Mouse (Mus musculus) thymus, postnatal 25 days (tissue): Measurements from ENCODE around the gene Nudt2.

Experiments used
- DNase-seq: peaks from one replicate; pipeline ENCODE4 v3.0.0; 2022

Gene Nudt2

DNA sequence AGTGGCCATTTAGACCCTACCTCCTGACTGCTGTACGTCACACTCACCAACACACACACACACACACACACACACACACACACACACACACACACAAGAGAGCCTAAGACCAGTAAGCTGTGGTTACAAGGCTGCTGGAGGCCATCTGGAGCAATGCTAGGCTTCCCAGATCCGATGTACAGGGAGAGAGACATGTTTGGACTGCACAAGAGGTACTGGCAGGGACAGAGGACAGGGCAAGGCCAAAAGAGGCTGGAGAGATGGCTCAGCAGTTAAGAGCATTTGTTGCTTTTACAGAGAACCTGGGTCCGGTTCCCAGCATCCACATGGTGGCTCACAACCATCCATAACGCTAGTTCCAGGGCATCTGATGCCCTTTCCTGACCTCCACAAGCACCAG lies 30.1 kb downstream of the Nudt2 start:
- no peak for DNase-seq

DNA sequence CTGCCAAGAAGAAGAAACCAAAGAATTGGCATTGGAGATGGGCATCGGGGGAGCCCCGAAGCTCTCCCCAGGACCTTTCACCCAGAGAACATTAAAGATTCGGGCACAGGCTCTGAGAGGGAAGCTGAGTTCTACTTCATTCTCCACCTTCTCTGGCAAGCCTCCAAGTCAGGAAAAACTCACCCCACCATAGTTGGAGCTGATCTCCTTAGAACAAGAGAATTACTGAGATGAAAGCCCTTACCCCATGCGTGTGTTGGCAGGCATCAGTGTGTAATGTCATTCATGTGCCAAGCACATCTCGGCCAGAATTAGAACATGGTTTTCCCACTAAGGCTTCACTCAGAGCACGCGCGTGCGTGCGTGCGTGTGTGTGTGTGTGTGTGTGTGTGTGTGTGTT lies 30.9 kb downstream of the Nudt2 start:
- DNase-seq: no peak

DNA sequence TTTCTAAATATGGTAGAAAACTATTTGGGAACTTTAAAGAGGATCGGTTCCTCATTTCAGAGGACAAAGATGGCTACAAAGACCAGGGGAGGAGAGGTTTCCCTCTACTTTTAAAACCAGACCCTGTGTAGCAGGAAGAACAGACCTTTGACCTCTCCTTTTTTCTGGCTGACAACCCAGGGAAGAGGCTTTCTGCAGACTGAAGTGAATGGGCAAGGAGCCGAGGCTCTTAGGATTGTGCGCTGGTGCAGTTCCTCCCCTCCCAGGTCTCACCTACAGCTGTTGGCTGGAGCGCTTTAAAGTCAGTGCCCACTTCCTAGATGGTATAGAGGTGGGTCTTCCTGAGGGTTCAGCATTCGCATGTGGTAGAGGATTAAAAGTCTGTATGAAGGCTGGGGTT lies 32.1 kb downstream of the Nudt2 start:
- DNase-seq: no peak

DNA sequence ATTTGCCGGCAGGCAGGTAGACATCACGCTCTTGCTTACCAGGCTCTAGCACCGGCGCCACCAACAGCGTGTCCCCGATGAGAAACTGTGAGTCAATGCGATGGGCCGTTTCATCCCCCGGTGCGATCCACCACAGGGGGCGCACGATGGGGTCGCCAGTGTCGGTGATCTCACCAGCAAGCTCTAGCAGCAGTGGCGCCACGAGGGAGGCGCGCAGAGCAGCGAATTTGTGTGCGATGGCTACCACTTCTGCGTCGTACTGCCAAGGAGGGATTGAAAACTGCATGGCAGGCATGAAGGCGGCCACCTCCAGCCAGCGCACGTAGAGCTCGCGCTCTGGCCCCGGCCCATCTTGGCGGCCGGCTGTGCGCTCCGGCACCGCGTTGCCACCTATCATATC lies 32.6 kb downstream of the Nudt2 start:
- peak; percentile 51 for DNase-seq

DNA sequence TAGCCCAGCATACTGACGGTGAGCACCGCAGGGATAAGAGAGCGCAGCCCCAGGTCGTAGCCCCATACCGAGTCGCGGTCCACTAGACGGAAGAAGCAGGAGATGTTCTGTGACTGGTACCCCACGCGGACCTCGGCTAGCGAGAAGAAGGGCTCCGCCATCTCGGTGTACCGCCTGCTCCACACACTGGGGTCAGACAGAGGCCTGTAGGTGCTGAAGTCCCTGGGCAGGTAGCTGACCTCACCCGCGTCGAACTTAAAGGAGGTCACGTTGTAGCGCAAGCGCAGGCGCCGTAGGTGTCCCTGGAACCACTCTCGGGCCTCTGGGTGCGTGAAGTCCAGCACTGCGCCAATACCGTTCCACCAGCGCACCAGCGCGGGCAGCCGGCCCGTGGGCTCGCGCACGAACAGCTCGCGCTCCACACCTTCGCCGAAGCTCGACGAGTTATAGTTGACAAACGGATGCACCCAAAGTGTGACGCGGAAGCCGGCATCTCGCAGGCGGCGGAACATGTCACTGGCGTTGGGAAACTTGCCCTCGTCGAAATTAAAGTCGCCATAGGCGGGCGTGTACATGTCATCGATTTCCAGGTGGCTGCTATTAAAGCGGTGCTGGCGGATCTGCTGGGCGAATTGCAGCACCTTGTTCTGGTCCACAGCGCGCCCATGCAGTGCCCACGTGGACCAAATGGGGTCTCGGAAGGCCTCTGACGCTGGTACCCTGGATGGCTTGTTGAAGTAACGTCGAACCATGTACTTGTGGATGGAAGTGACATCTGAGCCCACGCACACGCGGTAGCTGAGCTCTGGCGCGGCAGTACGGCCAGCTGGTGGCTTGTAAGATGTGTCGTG lies 33.3 kb downstream of the Nudt2 start:
- no peak for DNase-seq

DNA sequence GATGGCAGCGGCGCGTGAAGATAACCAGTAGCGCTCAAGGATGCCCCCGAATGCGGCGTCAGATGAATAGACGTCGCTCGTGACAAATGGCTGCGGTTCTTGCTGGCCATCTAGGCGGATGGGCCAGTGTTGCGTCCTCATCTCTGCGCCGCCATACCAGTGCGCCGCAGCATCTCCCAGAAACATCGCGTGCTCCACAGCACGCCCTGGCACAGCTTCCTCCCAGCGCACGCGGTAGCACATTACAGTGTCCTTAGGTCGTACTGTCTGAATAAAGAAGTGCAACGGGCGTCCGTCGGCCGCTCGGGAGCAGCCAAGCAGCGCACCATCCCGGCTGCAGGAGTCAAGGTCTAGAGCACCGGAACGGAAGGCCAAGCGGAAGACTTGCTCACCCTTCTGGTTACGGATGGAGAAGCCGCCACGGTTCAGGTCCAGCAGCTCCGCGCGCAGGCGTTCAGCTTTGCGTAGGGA lies 34.0 kb downstream of the Nudt2 start:
- DNase-seq: no peak

DNA sequence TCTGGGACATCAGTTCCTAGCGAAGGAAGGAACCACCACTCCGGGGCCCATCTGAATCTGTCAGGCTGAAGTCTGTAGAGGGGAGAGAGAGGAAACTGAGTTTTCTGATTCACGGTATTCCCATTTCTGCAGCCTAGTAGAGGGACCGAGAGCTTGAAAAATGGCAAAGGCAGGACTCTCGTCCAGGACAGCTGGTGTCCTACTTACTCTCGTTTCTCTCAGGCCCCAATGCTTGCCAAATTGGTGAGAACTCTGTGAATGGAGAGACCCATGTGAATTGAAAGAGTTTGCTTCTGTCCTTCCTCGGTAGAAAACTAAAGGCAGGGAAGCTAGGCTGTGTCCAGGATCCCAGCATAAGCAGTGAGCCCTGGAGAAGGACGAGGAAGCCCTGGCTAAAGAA lies 34.7 kb downstream of the Nudt2 start:
- no peak for DNase-seq

DNA sequence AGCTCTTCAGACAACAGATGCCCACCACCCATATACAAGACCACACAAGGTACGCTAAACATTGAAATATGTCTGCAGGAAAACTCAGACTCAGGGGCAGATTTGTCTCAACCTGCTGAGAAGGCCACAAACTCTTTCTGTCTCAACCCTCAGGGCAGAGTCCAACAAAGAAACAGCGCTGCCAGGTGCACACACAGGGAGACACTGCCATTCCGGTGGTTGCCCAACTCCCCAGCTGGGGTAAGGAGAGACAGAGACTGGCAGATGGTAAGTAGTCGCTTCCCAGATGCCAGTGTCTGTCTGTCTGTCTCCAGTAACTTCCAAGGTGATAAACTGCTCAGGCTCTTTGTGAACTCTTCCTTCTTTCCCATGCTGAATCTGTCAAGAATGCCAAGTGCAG lies 35.8 kb downstream of the Nudt2 start:
- DNase-seq: no peak

DNA sequence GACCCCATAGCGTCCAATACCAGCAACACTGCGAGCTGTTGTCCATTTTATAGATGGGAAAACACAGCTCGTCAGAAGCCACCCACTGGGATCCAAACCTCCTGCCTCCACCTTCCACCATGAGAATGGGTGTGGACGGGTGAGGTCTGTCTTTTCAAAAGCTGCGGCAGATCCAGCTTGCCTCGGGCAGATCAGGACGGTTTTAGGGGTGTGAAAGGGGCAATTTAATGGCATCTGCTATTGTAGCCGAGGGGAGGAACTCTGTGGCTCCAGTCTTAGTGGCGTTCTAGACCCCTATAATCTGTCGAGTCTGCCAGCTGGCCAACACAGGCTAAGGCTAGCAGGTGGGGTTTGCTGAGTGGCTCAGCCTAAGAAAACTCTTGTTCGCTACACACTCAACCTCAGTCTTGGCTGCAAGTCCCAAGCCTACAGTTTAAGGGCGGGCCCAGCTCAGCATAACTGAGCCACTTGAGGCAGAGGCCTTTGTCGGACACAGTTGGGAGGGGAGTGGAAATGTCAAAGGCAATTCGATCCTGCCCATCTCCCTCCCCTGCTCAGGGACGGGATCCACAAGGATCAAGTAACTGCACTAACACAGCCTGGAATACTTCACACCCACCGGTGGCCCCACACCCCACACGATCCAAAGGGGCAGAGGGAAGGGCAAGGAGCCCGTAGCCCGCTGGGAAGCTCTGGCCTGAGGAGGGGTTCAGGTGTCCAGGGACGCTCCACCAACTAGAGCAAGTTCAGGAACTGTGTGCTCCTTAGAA lies 37.4 kb downstream of the Nudt2 start:
- DNase-seq: no peak

DNA sequence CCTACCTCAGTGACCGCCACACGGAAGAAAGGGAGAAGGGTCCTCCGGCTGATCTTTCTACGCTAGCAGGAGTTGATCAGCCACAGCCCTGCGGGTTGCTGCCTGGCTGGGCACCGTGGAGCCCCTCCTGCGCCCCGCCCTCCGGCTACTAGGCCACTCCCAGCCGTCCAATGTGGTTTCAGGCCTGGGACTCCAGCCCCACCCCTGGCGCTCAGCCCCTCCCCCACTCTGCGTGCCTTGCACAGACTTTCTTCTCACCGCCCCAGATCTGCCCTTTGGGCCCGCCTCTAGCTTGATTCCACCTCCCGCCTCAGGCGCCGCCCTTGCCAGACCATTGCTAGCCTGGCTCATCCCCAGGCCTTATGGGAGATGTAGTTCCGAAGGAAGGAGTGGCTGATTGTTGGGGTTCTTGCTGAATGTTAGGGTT lies 38.0 kb downstream of the Nudt2 start, which contains the start of gene AI464131:
AI464131 (minus strand) TSS at position 91 of the 427 bp plus-strand sequence.
- peak; percentile 60 for DNase-seq

DNA sequence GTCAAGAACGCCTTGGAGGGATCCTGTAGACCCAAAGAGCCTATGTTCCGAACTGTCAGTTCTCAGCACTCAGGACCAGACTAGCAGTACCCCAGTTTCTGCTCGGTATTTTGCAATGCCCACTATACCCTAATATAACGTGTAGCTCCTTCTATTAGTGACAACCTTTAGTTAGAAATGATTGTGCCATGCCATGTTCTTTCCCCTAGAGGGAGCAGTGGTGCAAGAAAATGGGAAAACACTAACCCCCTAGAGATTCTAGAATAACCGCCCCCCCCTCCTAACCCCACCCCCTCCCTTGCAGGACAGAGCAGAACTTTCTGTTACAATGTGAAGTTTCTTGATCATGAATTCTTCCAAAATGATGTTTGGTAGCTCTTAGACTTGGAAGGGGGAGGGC lies 39.4 kb downstream of the Nudt2 start:
- DNase-seq: no peak

DNA sequence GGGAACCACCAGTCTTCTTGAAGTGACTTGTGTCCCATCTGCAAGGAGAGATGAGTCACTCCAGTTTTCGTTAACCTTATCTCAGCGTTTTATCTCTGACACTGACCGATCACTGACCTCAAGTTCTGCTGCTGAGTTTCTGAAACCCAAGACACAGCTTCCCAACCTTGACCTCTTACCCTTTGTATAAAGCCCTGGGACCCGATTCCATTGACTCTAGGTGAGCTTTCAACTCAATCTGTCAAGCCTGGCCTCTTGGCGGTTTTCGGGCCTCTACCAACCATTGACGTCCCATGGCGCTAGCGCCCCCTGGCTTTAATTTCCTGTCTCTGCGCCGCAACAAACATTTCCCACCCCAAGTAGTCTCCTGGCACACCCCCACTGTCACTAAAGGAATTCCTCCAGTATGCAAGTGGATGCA lies 40.2 kb downstream of the Nudt2 start:
- DNase-seq: no peak

DNA sequence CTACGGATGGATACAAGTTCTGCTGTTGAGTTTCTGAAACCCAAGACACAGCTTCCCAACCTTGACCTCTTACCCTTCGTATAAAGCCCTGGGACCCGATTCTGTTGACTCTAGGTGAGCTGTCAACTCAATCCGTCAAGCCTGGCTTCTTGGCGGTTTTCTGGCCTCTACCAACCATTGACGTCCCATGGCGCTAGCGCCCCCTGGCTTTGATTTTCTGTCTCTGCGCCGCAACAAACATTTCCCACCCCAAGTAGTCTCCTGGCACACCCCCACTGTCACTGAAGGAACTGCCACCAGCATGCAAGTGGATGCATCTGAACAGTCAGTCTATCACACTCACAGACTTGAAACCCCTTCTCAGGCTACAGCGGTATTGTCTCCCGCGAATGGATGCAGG lies 41.2 kb downstream of the Nudt2 start:
- DNase-seq: peak; percentile 40

DNA sequence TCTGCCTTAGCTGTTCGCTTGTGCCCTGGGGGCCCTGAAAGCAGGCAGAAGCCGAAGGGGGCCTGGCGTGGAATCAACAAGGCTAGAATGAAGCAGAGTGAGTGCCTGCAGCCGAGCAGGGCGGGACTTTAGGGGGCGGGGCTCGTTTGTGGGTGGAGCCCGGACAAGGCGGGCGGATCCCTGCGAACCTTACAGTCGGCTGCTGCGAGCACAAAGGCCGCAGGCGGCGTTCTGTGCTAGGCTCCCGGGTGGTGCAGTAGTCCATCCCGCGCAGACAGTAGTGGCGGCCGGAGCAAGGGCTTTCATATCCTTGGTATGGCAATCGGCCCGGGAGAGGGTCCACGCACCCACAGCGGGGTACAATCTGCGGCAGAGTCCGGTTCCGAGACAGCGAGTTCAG lies 42.0 kb downstream of the Nudt2 start:
- peak; percentile 71 for DNase-seq

DNA sequence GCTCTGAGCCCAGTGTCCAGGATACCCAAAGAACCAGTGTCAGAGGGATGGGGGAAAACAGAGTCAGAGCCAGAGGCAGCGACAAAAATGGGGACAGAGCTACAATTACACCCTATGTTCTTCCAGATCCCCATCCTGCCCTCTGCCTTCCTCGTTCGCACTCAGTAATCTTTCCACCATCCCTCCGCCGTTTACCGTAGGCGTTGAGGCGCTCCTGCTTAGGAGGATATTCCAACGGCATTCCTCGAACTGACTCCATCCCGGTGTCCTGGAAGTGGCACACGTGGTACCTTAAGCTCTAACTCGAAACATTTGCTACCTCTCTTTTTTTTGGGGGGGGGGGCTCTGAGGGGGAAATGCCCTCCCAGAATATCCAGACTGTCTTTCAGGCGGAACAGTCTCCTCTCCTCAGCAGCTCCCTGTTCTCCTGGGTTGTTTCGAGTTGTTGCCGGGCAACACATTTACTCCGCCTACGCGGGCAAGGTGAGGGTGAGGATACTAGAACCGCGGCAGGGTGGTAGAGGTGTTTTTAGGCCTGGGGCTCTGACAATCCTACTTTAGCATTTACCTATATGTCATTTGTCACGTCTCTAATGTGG lies 42.5 kb downstream of the Nudt2 start:
- no peak for DNase-seq

DNA sequence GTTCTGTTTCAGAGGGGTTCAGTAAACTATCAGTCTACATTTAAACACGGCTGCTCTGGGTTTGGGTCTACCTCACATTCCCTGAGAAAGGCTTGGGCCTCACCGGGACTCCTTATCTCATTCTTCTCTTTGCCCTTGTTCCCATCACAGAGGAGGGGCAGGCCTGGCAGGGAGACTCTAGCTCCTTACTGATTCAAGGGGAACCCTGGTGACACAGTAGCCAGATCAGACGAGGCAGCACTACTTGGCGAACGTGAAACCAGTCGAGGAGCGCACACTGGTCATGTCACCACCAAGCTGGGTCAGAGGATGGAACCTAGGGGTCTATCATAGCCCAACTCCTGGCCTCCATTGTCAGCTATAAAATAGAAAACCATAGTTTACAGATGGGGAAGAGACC lies 43.0 kb downstream of the Nudt2 start:
- no peak for DNase-seq

DNA sequence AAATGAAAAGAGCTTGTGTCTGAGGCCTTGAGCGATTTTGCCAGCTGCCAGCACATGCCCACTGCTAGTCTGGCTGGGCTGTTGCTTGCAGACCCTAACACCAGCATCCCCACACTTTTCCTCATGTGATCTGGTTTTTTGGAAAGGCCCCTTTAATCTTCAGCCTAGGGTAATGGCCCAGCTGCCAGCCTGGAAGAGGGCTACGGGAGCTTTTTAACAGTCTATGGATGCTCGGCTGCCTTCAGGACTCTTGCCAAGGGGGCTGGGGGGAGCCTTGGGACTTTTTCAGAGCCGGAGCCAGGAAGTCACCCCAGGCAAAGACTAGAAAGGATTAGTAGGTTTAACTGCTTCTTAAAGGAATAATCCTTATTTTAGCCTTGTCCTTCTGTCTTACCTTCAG lies 48.4 kb downstream of the Nudt2 start:
- no peak for DNase-seq

DNA sequence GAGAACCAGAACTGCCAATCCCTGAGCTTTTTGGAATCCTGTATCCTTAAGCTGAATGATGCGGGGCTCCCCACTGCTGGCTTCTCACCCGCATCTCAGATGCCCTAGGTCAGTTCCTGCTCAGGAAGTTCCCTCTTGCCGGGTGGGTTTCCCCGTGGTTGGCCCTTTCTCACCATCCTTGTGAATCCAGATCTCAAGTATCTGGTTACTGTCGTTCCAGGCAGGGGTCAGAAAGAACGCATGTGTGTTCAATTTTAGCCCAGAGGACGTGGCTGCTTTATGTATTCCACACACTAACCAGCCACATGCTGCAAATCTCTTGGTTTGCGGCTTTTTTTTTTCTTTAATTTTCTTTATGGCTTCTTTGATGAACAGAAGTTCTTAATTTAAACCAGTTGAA lies 48.8 kb downstream of the Nudt2 start:
- DNase-seq: no peak

DNA sequence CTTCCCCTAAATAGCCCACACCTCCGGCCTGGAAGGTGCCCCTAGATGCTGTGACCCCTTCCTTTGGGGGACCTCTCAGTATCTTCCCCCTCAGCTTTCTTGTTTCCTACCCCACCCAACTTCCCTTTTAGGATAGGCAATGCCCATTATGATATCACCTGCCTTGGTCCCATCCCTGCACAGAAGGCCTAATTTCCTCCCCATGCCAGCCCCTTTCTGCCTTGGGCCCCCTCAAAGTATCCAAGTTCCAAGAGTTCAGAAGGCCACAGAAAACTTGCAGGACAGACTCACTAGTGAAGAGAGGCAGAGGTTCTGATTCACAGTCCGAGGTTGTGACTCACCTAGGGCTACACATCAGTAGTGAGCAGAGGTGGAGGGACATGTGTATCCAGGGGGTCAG lies 52.3 kb downstream of the Nudt2 start, which contains the start of gene 1110017D15Rik:
1110017D15Rik (minus strand) TSS at position 101 of the 400 bp plus-strand sequence.
- no peak for DNase-seq

DNA sequence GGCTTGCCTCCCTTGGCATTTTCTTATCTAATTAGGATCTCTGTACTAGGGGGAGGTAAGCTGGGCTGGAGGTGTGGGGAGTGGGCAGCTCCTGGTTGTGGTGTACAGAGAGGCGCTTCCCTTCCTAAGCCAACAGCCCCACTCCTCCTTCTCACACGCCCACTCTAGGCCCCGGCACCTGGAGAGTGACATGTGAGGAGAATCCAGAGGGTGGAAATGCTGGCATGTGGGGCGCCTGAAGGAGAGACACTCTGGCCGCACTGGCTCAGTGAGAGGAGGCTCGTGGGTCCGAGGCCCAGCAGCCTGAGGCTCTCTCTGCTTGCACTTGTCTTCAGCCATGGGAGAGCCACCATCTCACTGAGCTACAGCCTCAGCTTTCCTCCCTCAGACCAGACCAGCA lies 53.4 kb downstream of the Nudt2 start:
- no peak for DNase-seq

DNA sequence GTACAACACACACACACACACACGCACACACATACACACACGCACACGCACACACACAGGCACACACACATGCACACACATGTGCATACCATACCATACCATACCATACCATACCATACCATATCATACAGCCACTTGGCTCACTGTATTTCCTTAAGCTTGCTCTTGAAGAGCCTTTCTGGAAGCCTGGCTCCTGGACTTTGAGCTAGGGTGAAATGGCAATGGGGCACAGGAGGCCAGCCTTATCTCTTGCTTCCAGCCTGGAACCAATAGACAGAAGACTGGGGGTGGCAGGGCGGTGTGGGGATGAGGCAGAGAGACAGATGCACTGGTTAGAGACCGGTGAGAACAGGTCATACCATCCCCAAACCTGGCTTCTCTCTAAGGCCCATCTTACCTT lies 54.2 kb downstream of the Nudt2 start:
- DNase-seq: no peak

DNA sequence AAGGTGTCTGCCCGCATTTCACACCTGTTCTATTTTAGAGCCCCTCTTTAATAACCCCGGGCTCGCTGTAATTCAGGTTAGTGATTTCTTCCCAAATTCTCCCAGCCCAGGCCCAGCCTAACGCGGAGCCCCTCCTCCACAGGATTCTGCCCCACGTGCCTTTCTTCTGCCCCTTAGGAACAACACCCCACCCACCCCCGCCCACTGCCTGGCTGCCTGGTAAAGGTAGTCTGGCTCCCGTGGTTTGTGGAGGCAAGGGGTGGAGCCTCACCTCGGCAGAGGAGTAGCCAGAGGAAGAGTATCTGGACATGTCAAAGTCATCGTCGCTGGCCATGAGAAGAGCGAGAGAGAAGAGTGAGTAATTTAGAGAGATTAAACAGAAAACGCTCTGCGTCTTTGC lies 55.7 kb downstream of the Nudt2 start:
- no peak for DNase-seq

DNA sequence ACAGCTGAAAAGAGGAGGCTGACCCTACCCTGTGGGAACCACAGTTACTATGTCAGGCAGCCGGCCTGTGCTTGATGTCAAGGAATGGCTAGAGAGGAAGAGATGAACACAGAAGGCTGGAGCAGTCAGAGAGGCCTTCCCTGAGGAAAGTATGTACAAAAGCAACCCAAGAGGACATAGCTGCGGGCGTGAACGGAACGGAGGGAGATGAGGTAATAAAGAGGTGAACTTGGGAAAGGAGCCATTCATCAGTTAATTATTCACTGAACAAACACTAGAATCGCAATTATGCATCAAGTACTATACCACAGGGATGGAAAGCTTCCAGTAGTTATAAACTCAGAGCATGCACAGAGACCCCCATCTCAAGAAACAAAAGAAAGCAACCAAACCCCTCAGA lies 57.2 kb downstream of the Nudt2 start:
- no peak for DNase-seq

DNA sequence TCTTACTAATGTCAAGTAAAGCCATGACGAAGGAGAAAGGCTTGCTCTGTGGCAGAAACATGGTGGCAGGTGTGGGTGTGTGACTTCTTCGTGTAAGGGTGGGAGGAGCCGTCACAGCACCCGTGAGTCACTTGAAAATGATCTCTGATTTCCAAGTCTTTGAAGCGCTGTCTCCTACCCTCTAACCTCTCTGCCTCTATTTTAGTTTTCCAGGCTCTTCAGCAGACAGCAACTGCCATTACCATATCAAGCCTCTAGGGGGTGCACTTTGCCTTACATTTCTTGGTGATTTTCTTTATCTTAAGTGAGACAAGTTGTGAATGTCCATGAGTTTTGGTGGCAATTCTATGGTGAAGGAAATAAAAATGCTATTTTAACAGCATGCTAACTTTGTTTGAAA lies 57.8 kb downstream of the Nudt2 start:
- peak; percentile 23 for DNase-seq
